Mouse (Mus musculus) cerebellum, postnatal 36 days (tissue): Measurements from ENCODE around the gene Btbd1.

Source experiments
- DNase-seq, 2 experiments: peaks; one replicate each; pipeline ENCODE4 v3.0.0; 2021 to 2022; ENCODE audit warnings: mixed read lengths in 2 of 2

The Btbd1 gene

GRCm38 (mm10) chr7:81775325-81775724, 53.9 kb downstream of the Btbd1 start:
- DNase-seq: no peak

DNA sequence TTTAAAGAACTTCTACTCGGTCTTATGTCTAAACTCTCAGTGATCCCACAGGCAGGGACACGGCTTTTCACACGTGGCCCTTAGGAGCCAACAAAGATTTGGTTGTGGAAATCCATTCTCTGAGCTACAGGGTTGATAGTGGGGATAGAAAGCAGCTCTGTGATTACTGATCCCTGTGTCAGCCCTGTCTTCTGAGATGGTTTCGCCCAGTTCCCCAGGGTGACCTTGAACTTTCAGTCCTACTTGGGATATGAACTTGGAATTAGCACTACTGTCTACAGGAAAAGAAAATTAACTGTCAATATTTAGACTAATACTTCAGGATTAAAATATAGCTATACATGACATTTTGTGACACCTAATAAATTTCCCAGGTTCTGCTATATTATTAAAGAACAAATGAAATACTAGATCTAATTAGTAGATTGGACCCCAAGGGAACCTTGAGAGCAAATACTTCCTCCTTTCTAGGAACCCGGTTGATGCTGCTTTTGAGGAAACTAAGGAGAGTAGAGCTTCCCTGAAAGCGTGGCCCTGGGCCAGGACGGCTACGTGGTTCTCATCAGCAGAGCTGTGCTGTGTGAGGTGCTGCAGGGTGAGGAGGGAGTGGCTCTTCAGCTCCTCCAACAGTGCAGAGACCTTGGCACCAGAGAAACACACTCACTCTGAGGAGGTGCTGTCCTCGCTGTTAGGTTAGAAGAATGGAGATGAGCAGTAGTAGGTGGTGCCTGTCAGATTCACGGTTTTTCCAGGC, 56.3 kb downstream of the Btbd1 start:
- DNase-seq: no peak

DNA sequence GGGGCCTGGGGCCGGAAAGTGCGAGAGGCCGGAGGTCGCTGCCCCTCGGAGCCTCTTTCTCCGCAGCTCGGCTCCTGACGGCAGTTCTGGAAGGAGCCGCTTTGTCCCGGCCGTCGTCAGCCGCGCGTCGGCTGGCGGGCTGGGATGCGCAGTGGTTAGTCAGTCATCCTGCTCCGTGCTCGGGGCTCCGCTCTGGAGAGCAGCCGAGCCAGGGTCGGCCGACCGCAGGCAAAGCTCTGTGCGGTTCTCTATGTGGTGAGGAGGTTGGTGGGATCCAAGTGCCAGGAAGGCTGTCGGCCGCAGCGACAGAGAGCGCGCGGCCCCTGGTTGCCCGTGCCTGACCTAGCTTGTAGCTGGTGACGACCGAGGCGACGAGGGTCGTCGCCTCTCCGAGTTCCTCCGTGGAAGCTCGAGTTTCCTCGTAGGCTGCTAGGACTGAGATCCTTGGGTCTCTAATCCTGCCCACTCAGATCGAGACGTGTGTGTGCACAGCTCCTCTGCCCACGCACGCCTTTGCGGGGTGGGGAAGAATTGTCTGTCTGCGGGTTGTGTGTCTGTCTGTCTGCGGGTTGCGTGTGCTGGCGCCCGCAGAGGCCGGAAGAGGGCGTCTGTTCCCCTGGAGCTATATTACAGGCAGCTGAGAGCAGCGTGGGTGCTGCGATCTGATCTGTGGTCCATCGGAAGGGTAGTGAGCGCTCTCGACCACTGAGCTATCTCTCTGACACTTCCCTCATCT, 66.0 kb downstream of the Btbd1 start:
- DNase-seq: peak; percentile 13 to 20

GRCm38 (mm10) chr7:81762180-81763109, 66.8 kb downstream of the Btbd1 start, which contains the start of gene Ramac:
Ramac (plus strand) TSS chr7:81762925.
- peak; percentile 80 to 84 for DNase-seq

DNA sequence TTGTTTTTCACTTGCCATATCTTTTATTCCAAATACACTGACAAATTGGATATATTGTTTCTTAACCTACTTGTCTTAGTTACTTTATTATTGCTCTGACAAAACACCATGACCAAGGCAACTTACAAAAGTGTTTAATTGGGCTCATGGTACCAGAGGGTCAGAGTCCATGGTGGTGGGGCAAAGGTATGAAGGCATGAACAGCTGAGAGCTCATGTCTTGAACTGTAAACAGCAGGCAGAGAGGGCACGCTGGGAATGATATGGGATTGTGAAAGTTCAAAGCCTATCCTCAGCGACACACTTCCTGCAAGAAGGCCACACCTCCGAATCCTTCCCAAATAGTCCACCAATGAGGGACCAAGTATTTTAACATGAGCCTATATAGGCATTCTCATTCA, 81.3 kb downstream of the Btbd1 start:
- DNase-seq: no peak

DNA sequence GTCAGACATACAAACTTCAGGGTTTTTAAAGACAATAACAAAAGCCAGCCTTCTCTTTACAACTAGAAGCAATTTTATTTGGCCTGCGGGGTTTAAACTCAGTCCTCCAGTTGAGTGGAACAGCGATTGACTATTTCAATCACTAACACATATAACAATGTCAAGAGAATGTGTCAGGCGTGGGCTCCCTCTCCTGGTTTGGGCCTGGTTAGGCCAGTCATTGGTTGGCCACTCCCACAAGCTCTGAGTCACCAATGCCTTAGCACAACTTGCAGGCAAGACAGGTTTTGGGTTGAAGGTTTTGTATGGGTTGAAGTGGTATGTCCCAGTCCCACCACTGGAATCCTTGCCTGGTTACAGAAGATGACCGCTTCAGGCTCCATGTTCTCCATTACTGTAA, 85.1 kb downstream of the Btbd1 start:
- DNase-seq: peak; percentile 21 to 25
